Mouse (Mus musculus): ENCODE results near the gene Rhbdf2. TPM values are rescaled to one million over a fixed set of nuclear protein-coding genes. Genes with fewer than 3 reads are reported as not detected.

Rhbdf2 gene
- polyA plus RNA-seq (2012; rRNA removed), result 9.3 and 11.2 TPM in 2 replicates

GRCm38 (mm10) chr11:116626299-116627071 lies at the start of gene Rhbdf2:
Rhbdf2 (minus strand) TSS chr11:116627019.

GRCm38 (mm10) chr11:116654255-116654821 lies 27.5 kb upstream of the Rhbdf2 start, which contains the start of gene Cygb:
Cygb (minus strand) TSS chr11:116654313.

GRCm38 (mm10) chr11:116653234-116653633 lies 26.4 kb upstream of the Rhbdf2 start, which contains the start of gene Prcd:
Prcd (plus strand) TSS chr11:116653534.

GRCm38 (mm10) chr11:116586310-116586709 lies 40.5 kb downstream of the Rhbdf2 start, which contains the start of gene Aanat:
Aanat (plus strand) TSS chr11:116586432.

GRCm38 (mm10) chr11:116581376-116581814 lies 45.4 kb downstream of the Rhbdf2 start, which contains the start of gene Ube2o:
Ube2o (minus strand) TSS chr11:116581447.

Other genes starting within 250 kb of the Rhbdf2 start
- gene Rnf157, start 214.0 kb downstream of the Rhbdf2 start, polyA plus RNA-seq (2012; rRNA removed), result 1.1 and 1.5 TPM in 2 replicates
- 55.8 and 59.4 TPM in 2 replicates for gene Ubald2, start 192.9 kb downstream of the Rhbdf2 start, polyA plus RNA-seq (2012; rRNA removed)
- 0.01 TPM in 1 of 2 replicates, not detected in the other for gene Qrich2, start 160.8 kb downstream of the Rhbdf2 start, polyA plus RNA-seq (2012; rRNA removed)
- gene Prpsap1, start 132.8 kb downstream of the Rhbdf2 start, polyA plus RNA-seq (2012; rRNA removed), result 23.5 and 24.6 TPM in 2 replicates
- gene Sphk1, start 96.1 kb downstream of the Rhbdf2 start, polyA plus RNA-seq (2012; rRNA removed), result 8.3 and 9.5 TPM in 2 replicates
- gene Ube2o, start 45.6 kb downstream of the Rhbdf2 start, polyA plus RNA-seq (2012; rRNA removed), result 19.3 and 22.4 TPM in 2 replicates
- gene Aanat, start 40.6 kb downstream of the Rhbdf2 start, polyA plus RNA-seq (2012; rRNA removed), result not detected in 2 replicates
- gene Prcd, start 26.5 kb upstream of the Rhbdf2 start, polyA plus RNA-seq (2012; rRNA removed), result 0.16 and 0.19 TPM in 2 replicates
- gene Cygb, start 27.3 kb upstream of the Rhbdf2 start, polyA plus RNA-seq (2012; rRNA removed), result 1.5 TPM in 2 replicates
- gene St6galnac1, start 148.5 kb upstream of the Rhbdf2 start, polyA plus RNA-seq (2012; rRNA removed), result not detected in 2 replicates
- gene Mxra7, start 201.0 kb upstream of the Rhbdf2 start, polyA plus RNA-seq (2012; rRNA removed), result 1.1 and 1.3 TPM in 2 replicates
- gene Mettl23, start 216.3 kb upstream of the Rhbdf2 start, polyA plus RNA-seq (2012; rRNA removed), result 17.5 and 18.0 TPM in 2 replicates
- gene Jmjd6, start 216.4 kb upstream of the Rhbdf2 start, polyA plus RNA-seq (2012; rRNA removed), result 15.6 and 16.7 TPM in 2 replicates
- 6.5 and 6.9 TPM in 2 replicates for gene Mfsd11, start 225.4 kb upstream of the Rhbdf2 start, polyA plus RNA-seq (2012; rRNA removed)
- 234 and 240 TPM in 2 replicates for gene Srsf2, start 226.1 kb upstream of the Rhbdf2 start, polyA plus RNA-seq (2012; rRNA removed)

Measured in liver, embryonic 18 days (tissue).